Mouse (Mus musculus) frontal cortex, postnatal 25 days (tissue): ENCODE results near the gene Dlgap3.

Experiments used
- DNase-seq, 2 experiments: peaks; one replicate each; pipeline ENCODE4 v3.0.0; 2022; ENCODE audit warnings: low spot score in 2 of 2

The Dlgap3 gene

DNA sequence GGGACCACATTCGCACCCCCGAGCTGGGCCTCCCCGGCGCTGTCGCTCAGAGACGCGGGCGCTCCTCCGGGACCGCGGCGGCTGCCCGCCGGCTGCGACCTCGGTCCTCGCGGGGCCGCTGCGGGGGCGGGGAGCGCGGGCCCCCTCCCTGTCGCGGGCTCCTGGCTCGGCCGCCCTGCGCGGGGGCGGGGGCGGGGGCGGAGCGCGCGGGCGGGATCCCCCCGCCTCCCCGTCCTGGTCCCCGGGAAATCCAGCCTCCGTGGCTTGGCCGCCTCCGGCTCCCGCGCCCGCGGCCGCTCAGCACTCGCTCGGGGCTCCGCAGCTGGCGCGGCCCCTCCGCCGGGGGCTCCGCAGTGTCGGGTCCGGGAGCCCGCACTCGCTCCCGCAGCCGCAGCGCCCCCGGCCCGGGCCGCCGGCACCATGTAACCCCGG is at the start of gene Dlgap3:
Dlgap3 (plus strand) TSS at position 291 of the 432 bp plus-strand sequence.
- DNase-seq, result no peak

DNA sequence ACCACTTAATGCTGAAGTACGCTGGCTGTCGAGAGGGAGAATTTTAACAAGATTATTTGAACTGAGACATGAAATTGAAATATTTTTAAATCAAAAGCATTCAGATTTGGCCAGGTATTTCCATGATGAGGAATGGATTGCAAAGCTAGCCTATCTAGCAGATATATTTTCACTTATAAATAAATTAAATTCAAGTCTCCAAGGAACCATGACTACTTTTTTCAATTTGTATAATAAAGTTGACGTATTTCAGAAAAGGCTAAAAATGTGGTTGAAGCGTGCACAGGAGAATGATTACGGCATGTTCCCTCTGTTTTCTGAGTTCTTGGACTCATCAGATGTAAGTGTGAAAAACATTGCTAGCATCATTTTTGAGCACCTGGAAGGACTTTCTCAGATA is 45.6 kb upstream of the Dlgap3 start, which contains the start of gene Tmem35b:
Tmem35b (plus strand) TSS at position 301 of the 400 bp plus-strand sequence.
- DNase-seq, result no peak

DNA sequence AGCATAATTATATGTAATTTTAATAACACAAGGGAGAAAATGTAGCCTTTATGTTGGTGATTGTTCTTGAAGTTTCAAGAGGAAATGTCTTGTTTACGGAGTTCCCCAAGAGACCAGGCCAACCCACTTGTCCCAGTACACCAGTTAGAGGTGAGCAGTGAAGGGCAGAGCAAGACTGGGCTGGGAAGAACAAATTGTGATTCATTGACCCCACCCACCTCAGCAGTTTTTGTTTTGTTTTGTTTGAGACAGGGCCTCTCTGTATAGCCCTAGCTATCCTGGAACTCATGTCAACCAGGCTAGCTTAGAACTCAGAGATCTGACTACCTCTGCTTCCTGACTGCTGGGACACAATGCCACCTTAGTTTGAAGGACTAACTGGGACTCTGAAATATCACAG is 44.7 kb upstream of the Dlgap3 start:
- no peak for DNase-seq

DNA sequence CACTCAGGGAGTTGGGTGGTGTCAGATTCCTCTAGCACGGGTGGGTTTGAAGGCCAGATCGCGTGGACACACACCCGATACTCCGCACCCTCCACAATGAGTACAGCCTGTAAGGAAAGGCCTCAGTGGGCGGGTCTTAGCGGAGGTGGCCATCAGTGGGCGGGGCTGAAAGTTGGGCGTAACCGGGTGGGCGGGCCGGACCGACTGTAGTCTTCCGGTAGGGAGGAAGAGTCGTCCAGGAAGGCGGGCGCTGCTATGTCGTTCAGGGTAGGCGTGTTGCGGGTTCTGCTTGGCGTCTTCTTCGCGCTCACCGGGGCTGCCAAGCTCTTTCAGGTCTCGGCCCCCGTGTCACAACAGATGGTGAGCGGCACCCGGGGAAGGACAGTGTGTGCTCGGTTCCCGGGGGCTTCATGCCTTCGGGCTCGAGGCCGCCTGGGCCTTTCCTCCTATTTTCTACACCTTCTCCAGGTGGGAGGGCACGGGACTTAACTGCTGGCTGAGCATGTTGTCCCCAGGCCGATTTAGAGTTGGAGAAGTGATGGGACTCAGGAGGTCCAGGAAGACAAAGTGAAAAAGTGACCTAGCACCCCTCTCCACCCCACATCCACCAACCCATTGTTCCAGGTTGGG is 43.1 kb upstream of the Dlgap3 start:
- peak; percentile 17 to 20 for DNase-seq

DNA sequence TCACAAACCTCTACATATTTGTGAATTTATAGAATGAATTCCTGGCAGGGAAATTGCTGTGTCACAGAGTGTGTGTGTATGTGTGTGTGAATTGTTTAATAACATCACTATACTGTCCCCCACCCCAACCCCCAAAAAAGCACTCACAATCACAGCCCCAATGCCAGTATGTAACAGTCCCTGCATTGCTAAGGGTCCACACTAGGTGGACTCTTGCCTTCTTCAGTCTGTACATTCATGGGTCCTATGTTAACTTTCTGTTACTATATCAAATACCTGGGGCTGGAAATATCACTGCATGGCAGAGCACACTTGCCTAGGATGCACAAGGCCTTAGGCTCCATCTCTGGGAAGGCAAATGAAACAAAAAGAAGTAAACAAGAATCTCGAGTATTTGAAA is 34.3 kb upstream of the Dlgap3 start:
- DNase-seq, result no peak

DNA sequence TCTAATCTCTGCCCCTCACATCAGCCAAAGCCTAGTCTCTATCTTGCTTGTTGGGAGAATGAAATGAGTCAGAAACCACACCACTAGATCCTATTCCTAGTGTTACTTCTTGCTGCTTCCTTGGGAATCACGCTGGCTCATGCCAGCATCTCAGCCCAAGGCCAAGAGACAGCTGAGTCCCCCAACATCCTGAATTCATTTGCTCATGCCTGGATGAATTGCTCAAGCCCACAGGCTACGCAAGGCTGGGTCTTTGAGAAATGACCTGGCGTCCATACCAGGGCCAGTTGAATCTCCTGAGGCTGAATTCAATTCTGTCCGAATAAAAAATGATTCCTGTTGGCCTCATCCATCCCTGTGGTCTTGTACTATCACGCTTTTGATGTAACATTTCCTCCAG is 31.4 kb upstream of the Dlgap3 start:
- no peak for DNase-seq

DNA sequence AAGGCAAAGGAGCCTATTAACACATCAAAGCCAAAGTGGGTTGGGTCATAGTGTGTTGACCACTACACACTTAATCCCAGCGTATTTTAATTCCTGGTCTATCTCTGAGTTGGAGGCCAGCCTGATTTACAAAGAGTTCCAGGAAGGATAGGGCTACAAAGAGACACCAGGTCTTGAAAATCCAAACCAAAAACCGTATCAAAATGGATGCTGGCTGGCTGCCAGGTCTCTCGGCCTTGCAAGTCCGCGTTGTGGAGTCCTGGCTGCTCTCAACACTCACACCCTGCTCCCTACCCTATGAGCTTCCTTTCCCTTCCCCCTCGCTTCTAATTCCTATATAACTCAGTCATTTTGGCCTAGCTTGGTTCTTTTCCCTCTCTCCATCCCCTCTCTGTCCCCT is 30.5 kb upstream of the Dlgap3 start:
- no peak for DNase-seq

DNA sequence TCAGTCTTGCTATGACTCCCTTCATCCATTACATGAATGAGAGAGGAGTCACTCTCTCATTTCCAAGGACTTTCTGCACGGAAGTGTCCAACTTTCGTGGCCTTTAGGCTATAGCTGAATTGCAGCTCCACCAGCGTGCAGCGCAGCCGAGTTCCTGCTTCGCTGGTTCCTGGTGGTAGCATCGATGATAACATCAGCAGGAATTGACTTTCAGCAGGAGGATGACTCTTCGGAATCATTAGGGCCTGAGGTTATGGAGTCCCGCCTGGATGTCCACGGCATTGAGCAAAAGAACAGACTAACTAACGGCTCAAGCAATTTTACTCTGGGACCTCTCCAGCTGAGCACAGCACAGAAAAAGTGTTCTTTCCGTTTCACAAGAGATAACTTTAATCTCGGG is 19.0 kb upstream of the Dlgap3 start:
- DNase-seq, result no peak

DNA sequence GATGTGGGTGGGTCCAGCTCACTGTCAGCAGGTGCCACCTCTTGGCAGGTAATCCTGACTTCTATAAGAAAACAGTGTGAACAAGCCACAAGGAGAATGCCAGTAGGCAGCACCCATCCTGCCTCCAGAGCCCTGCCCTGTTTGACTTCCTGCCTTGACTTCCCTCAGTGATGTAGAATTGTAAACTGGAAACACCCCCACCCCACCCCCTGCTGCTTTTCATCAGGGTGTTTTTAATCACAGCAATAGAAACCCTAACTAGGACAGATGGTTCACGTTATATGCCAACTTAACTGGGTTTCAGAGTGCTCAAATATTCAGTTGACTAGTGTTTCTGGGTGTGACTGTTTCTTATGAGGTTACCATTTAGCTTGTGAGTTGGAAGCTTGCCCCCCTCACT is 15.7 kb upstream of the Dlgap3 start:
- no peak for DNase-seq

DNA sequence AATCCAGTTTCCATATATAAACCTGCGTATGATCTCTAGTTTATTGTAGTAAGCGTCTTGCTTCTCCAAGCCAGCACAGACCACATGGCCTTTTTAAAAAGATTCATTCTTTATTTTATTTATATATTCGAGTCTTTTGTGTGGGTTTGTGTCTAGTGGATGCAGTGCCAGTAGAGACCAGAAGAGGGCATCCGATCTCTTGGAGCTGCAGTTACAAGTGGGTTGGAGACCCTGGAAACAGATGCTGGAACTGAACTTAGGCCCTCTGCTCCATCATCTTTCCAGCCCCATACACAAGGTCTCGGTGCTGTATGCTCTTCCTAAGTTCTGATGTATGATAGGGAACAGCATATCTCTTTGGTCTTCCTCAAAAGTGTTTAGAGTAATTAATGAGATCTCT is 13.2 kb upstream of the Dlgap3 start:
- DNase-seq, result no peak

DNA sequence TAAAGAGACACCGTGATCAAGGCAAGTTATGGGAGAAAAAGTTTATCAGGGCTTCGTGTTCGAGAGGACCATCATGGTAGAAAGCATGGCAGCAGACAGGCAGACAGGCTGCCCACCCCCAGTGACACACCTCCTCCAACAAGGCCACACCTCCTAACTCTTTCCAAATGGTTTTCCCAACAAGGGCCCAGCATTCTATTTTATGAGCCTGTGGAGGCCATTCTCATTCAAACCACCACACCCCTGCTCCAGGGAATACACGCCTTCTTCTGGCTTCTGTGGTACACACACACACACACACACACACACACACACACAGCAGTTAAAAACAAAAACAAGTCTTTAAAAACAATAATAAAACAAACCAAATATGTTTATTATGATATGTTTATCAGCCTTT is 11.3 kb upstream of the Dlgap3 start:
- DNase-seq, result no peak

DNA sequence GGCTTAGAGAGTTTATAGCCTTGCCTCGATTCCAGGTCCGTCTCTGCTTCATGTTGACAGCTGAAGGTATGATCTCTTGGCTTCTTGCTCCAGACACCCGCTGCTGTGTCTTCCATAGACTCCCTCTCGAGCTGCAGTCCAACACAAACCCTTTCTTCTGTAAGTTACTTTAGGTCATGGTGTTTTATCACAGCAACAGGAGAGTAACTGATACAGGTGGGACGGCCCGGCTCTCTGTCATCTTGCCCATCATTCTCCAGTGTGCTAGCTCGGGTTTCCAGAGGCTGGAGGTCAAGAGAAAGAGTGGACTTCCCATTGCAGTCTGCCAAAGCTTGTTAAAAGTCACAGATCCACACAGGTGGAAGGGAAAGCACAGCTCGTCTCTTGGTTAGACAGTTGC is 5.1 kb upstream of the Dlgap3 start:
- DNase-seq, result no peak

DNA sequence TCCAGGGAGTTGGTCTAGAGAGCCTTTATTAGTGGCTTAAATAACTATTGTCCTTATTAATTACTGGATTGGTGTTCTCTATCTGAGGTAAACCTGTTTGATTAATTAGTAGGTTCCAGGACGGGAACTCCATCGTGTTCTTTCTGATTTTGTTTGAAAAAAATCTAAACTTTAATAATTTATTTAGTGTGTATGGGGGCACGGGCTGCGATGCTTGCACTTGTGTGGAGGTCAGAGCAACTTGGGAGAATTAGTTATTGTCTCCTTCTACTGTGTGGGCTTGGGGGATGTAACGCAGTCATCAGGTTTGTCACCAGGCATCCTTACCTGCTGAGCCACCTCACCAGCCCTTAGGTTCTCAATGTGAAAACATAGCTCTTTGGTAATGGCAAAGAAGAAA is 1.9 kb upstream of the Dlgap3 start:
- DNase-seq, result no peak

DNA sequence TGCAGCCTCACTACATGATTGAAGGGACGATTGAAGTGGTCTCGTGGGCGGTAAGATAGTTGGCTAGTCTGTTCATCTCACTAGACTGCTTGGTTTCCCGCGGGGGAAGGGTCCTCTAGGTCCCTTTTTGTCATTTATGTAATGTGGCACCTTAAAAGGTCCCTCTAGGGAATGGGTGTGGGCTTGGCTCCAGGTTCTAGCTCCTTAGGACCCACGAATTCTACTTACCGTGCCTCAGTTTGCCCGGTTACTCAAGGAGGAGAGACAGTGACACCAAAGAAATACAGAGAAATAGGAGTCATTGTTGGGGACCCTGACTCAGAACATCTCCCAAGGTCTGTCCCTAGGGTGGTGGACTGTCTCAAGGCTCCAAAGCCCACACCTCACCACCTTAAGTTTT is 1.3 kb upstream of the Dlgap3 start:
- no peak for DNase-seq

DNA sequence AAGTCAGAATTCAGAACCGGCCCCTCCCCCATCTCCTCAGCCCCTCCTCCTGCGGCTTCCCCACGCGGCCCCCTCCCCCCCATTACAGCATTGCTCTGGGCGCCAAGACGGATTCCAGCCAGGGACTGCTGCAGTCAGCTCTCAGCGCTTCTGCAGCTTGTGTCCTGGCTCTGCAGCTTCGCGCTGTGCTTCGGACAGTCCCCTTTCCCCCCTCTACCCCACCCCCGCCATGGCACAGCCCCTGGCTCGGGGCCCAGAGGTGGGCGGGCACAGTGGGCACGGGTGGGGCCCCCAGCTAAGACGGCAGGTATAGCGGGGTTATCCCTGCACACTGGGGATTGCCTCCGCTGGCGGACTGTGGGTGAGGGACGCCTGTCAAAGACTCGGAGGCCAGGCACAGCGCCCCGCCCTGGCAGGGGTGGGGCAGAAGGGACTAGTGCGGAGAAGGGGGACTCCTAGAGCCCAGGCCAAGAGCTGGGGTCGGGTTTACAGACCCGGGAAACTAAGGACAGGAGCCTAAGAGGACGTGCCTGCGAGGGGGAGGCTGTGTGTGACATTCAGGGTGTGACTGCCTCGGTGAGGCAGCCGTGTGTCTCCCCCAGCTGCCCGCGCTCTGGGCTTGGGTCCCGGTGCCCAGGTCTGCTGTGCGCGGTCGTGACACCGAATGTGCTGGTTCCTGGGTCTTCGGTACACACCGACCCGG is 642 bp upstream of the Dlgap3 start:
- peak in 1 of 2 experiments; percentile 51 for DNase-seq

DNA sequence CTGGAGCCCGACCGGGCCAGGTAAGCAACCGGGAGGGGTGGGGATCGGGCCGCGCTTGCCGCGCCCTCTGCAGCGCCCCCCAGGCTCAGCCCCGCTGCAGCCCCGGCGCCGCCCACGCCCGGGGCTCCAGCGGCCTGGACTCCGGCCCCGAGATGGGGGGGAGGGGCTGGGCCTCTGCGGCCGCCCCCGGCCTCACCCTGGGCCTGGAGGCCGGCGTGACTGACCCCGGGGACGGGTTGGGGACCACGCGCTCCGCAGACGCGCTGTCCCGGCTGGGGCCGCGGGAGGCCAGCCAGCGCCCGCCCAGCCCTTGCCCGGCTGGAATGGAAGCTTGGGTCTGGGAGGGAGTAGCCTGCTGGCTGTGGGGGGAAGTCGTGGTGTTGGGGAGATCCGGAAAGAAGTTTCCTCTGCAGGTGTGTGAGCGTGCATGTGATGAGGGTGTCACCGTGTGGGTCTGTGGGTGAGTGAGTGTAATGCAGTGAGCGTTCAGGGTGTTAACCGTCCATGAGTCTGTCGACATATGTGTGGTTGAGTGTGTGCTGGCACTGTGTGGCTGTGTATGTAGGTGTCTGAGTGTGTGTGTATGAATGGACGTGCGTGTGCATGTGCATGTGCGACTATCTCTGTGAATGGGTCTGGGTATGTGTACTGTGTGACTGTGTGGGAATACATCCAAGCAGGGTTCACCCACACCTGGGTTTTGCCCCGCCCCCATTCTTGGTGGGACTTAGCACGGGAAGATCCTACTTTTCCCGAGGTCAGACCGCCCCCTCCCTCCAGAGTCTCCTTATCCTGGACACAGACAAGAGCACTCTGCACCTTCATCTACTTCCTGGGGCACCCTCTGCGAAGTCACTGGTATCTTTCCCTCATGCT is 580 bp downstream of the Dlgap3 start:
- DNase-seq, result no peak

DNA sequence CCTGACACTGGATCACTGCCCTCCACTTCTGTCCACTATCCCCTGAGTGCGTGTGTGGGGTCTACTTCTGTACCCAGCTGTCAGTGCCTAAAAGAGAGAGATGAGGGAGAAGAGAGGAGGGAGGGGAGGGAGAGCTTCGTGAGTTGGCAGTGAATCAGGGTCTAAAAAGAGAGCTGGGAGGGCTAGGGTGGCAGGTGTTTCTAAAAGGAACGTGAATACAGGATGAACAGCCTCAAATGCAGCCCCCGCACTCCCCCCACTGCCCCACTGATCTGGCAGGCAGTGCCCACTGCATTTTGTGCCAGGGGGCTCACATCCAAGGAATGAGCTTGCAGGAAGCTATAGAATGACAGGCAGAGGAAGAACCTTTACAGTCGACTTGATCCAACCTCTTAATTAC is 1.9 kb downstream of the Dlgap3 start:
- no peak for DNase-seq

DNA sequence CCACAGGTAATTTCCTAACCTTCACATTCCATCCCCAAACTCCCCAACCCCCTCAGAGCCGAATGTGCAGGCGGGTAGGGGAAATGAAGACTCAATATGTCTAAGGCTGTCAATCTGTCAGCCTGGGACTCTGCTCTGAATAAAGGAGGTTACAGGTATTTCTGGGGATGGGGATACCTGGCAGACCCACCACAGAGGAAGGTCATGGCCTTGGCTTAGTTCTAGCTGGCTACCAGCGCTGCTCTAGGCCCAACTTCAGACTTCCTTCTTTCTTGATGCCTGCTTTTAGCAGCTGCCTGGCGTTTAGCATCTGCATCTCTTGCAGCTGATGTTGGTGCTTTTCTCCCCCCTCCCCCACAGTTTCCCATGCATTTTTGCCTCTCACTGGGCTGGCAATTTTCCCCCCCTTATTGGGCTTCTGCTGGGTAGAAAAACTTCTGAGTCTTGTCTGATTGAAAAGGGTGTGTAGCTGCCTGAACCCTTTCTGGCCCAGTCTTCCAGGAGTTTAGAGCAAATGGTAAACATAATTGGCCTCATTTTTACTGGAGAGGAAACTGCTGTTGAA is 2.4 kb downstream of the Dlgap3 start:
- DNase-seq, result no peak

DNA sequence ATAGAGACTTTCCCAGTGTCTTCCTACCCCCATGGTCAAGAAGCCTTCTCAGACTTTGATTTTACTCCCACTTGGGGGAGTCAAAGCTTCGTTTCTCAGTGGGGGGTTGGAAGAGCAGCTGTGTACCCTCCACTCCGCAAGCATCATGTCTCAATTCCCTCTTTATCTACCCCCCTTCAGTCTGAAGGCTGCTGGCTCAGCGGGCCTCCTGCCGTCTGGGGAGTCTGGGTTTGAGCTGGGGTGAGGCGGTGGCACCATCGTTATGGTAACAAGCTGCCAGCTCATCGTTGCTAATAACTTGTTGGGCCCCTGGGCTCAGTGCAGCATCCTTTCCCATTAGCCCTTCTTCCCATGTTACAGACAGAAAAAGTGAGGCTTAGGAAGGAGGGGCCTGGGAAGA is 3.1 kb downstream of the Dlgap3 start:
- no peak for DNase-seq

DNA sequence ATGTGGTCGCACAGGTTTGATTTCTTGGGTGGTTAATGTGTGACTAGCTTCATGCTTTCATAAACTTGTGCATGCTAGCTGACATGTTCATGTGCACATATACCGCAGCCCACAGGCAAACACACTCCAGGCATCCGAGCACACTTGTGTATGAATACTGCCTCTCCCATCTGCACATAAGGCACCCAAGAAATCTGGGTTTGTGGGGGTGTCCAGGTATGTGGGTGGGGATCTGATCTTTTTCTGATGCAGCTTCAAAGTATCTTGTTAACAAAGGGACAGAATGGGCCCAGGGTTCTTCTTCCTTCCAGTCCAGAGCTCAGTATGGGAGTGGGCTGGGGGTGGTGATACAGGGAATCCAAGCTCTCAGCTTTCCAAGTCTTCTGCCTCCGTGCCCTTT is 3.6 kb downstream of the Dlgap3 start:
- DNase-seq, result no peak

DNA sequence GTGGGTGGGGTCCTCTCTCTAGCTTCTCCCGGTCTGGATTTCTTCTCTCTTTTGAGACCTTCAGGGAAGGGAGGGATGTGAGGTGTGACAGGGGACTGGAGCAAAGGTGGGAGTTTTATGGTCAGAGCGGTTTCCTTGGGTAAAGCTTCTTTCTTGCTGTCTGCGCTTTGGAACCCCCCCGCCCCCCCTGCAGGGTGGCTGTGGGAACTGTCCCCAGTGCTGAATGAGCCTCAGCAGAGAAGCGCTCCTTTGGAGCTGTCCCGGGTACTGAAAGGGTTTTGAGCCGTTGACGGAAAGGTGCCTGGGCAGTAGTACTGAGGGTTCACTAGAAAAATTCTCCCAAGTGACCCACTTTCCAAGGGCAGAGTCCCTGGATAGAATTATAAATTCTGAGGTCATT is 4.5 kb downstream of the Dlgap3 start:
- DNase-seq, result no peak
